Mouse (Mus musculus) gastrocnemius, postnatal 4 days (tissue): ENCODE data around the gene Flt3. TPM values are rescaled to one million over a fixed set of nuclear protein-coding genes. Genes with fewer than 3 reads are reported as not detected.

Source experiments
- DNase-seq, 2 experiments: peaks; one replicate each; pipeline ENCODE4 v3.0.0; 2021 to 2022; ENCODE audit warnings: low spot score in 2 of 2, mixed read lengths in 2 of 2
- microRNA-seq: library from miRNA; unstranded; fragments of <30 nt; microRNA quantifications from one replicate; pipeline ENCODE4 v1.2.0, GENCODE M21; 2021
- total RNA-seq, 2 experiments: library from RNA; stranded (reverse); gene quantifications; 2 replicates each; pipeline ENCODE4 v1.2.3; 2021

The Flt3 gene
- total RNA-seq, 2 experiments from 2014 or later = not detected

DNA sequence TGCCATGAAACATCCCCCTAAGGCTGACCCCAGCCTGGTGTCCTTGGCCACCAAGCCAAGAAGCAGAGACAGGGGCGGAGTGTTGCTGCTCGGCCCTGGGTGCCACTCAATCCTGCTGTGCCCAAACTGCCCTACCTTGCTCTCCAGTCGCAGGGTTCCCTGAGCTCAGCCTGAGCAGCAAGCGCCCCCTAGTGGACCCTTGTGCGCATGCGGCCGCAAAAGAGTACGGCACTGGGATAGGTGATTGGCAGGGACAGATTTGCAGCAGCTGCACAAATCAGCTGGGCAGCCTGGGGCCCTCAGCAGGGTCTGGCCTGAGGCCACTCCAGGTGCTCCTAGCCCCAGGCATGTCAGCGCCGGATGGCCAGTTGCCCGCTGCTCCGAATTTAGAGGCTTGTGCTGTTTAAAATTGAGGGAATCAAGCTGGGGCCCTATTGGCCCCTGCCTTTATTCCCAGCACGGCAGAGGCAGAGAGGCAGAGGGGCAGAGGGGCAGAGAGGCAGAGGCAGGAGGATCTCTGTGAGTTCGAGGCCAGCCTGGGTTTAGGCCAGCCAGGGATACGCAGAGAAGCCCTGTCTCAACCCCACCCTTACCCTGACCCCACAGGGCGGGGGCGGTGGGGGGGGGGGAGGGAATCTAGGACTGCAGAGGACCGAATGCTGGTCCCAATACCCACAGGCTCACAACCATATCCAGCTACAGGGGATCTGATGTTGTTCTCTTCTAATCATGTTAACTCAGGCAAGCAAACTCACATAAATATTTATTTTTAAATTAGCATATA, 107.0 kb downstream of the Flt3 start:
- peak in 1 of 2 experiments; percentile 55 for DNase-seq

GRCm38 (mm10) chr5:147292506-147293120, 107.7 kb downstream of the Flt3 start:
- no peak for DNase-seq

DNA sequence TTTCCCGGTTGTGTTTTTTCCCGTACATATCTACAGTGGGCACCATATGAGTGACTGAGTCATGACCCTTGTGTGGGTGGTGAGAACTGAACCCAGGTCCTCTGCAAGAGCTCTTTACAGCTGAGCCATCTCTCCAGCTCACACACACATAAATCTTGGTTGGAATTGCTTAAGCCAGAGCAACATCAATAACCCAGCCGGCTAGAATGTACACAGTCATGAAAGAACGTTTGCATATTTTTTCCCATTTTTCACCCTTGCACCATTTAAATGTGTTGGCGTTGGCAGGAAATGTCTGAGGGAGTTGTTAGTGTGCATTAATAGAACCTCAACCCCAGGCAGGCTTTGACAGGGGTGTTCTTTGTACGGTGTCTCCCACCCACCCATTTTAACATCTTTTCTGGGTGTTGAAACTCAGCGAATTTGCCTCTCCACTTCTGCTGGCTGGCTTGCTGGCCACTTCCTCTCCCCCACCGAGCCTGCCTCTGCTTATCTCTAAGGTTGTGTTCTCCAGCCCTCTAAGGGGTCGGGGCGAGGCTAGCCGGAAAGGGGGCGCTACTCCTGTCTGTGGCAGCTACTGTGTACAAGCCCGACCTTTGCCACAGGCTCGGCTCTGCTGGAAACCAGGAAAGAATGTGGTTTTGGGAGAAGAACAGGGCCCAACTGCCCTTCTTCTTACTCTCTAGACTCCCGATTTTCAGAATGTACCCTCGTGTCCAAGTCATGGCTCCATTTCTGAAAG, 108.4 kb downstream of the Flt3 start:
- no peak for DNase-seq

DNA sequence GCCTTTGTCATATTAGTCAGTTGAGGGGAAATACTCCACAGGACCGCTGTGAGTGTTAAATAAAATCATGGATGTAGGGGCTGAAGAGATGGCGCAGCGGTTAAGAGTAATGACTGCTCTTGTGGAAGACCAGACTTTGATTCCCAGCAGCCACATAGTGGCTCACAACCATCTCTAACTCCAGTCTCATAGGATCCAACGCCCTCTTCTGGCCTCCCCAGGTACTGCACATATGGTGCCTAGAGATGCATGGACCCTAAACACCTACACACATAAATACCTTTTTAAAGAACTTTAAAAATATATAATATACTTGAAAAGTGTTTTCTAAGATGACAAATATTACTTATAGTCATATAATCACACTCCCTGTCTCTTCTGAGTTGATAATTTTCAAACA, 115.9 kb downstream of the Flt3 start:
- no peak for DNase-seq

Small RNA genes within 50 kb of the gene (microRNA-seq; reads per million reads assigned to microRNA genes)
- gene Mir7k = not detected

Other genes starting within 250 kb of the Flt3 start
- gene Gsx1, start 211.8 kb downstream of the Flt3 start, total RNA-seq = not detected
- not detected for gene Pdx1, start 130.5 kb downstream of the Flt3 start, total RNA-seq
- not detected for gene Cdx2, start 93.2 kb downstream of the Flt3 start, total RNA-seq
- gene Urad, start 78.0 kb downstream of the Flt3 start, total RNA-seq = not detected
- gene Pan3, start 29.7 kb upstream of the Flt3 start, total RNA-seq = 10 to 100 TPM; 57.5 to 78.1 TPM